Mouse (Mus musculus) embryonic stem cell, embryonic (primary cell): ENCODE results near the gene Ust.
"Not testable (repeated sequence)": the region's sequence is repeated elsewhere in the genome, so short reads cannot be mapped to it uniquely, and the experiment has no call there.

Experiments
- CTCF ChIA-PET, 4 experiments: fragments of 300-600 bp in 2 of 4; fragments of 350-600 bp in 2 of 4; sonication (Branson Sonifier 250); formaldehyde crosslinking; loops; one replicate each; lab custom pipeline; 2022; ENCODE audit warnings: inconsistent platforms in 2 of 4; lab: Charles Lee
- POLR2A ChIA-PET, 4 experiments: fragments of 300-600 bp in 2 of 4; fragments of 350-600 bp in 2 of 4; sonication (Branson Sonifier 250); formaldehyde crosslinking; loops; one replicate each; lab custom pipeline; 2022; ENCODE audit warnings: antibody characterized with exemption in 4 of 4, inconsistent platforms in 1 of 4; lab: Charles Lee

Ust gene

GRCm38 (mm10) chr10:8518141-8519013, at the start of gene Ust:
Gene Ust, minus strand, starts transcription at chr10:8518825.
- ChIA-PET CTCF (interaction anchor here in 2 of 4 experiments (0.8 to 1.7 kb wide), 3 partner anchors 10 to 108 kb away, joined by 3 to 7 read pairs (median 4); no protein-coding TSS in a partner anchor), POLR2A (interaction anchor here in 3 of 4 experiments (0.6 to 1.8 kb wide), 11 partner anchors 10 to 368 kb away, joined by 3 to 6 read pairs (median 3); partner anchors contain the start of gene Sash1 (in 1 of the 3))

- ChIA-PET CTCF (no interaction called here), POLR2A (interaction anchor here in 2 of 4 experiments (0.5 to 1.4 kb wide), 5 partner anchors 9 to 202 kb away, joined by 3 to 5 read pairs (median 3); no protein-coding TSS in a partner anchor)
These were observed 42.7 kb upstream of the Ust start for GRCm38 (mm10) chr10:8561366-8561765.

- POLR2A ChIA-PET, result interaction anchor here in 2 of 4 experiments (0.7 to 1.0 kb wide), 3 partner anchors 21 to 820 kb away, joined by 3 read pairs; partner anchors contain the start of gene Ust (in 1 of the 2)
These were observed 40.9 kb upstream of the Ust start for GRCm38 (mm10) chr10:8559566-8559965.

GRCm38 (mm10) chr10:8552239-8552638, 33.6 kb upstream of the Ust start:
- ChIA-PET CTCF (interaction anchor here in 2 of 4 experiments (0.6 kb wide), 2 partner anchors 930 to 1860 kb away, joined by 3 to 5 read pairs; no protein-coding TSS in a partner anchor), POLR2A (interaction anchor here in 2 of 4 experiments (0.9 to 1.8 kb wide), 6 partner anchors 9 to 100 kb away, joined by 3 to 7 read pairs (median 4); partner anchors contain the start of gene Ust (in 1 of the 2))

More at GRCm38 (mm10) chr10:8559566-8559965, 40.9 kb upstream of the Ust start:
- CTCF ChIA-PET, result not testable (repeated sequence)

- CTCF ChIA-PET, result interaction anchor here in 1 of 4 experiments (0.6 kb wide), 1 partner anchor 930 kb away, joined by 3 read pairs; no protein-coding TSS in a partner anchor
- POLR2A ChIA-PET, result interaction anchor here in 2 of 4 experiments (0.9 to 1.8 kb wide), 6 partner anchors 9 to 101 kb away, joined by 3 to 7 read pairs (median 4); partner anchors contain the start of gene Ust (in 1 of the 2)
These were observed 33.0 kb upstream of the Ust start for GRCm38 (mm10) chr10:8551601-8552000.

- POLR2A ChIA-PET, result interaction anchor here in 1 of 4 experiments (1.1 kb wide), 1 partner anchor 11 kb away, joined by 3 read pairs; no protein-coding TSS in a partner anchor
- CTCF ChIA-PET, result no interaction called here
These were observed 22.9 kb upstream of the Ust start for GRCm38 (mm10) chr10:8541514-8541913.

GRCm38 (mm10) chr10:8535445-8535844, 16.8 kb upstream of the Ust start:
- ChIA-PET CTCF (no interaction called here), POLR2A (interaction anchor here in 1 of 4 experiments (0.6 kb wide), 1 partner anchor 320 kb away, joined by 4 read pairs; no protein-coding TSS in a partner anchor)

- ChIA-PET CTCF (interaction anchor here in 1 of 4 experiments (0.5 kb wide), 1 partner anchor 44 kb away, joined by 5 read pairs; no protein-coding TSS in a partner anchor), POLR2A (no interaction called here)
These were observed 13.0 kb upstream of the Ust start for GRCm38 (mm10) chr10:8531651-8532050.

GRCm38 (mm10) chr10:8530505-8531051, 12.0 kb upstream of the Ust start:
- ChIA-PET CTCF (interaction anchor here in 1 of 4 experiments (0.6 kb wide), 1 partner anchor 212 kb away, joined by 3 read pairs; no protein-coding TSS in a partner anchor), POLR2A (interaction anchor here in 1 of 4 experiments (1.0 kb wide), 1 partner anchor 327 kb away, joined by 3 read pairs; no protein-coding TSS in a partner anchor)

GRCm38 (mm10) chr10:8529173-8529572, 10.5 kb upstream of the Ust start:
- ChIA-PET CTCF (interaction anchor here in 3 of 4 experiments (0.6 to 3.2 kb wide), 9 partner anchors 9 to 187 kb away, joined by 3 to 12 read pairs (median 5); partner anchors contain the start of gene Ust (in 2 of the 3)), POLR2A (no interaction called here)

GRCm38 (mm10) chr10:8525354-8525753, 6.7 kb upstream of the Ust start:
- ChIA-PET POLR2A (no interaction called here), CTCF (no interaction called here)

- CTCF ChIA-PET, result no interaction called here
- POLR2A ChIA-PET, result no interaction called here
These were observed 2.9 kb upstream of the Ust start for GRCm38 (mm10) chr10:8521536-8521935.

- ChIA-PET POLR2A (no interaction called here), CTCF (interaction anchor here in 1 of 4 experiments (1.2 kb wide), 1 partner anchor 8 kb away, joined by 5 read pairs; no protein-coding TSS in a partner anchor)
These were observed 2.3 kb upstream of the Ust start for GRCm38 (mm10) chr10:8520766-8521395.

- ChIA-PET POLR2A (interaction anchor here in 2 of 4 experiments (0.9 to 1.8 kb wide), 8 partner anchors 12 to 367 kb away, joined by 3 to 6 read pairs (median 3); partner anchors contain the start of gene Sash1 (in 1 of the 2)), CTCF (interaction anchor here in 2 of 4 experiments (0.8 to 1.7 kb wide), 3 partner anchors 9 to 109 kb away, joined by 3 to 7 read pairs (median 4); no protein-coding TSS in a partner anchor)
These were observed 428 bp upstream of the Ust start for GRCm38 (mm10) chr10:8519014-8519491.

GRCm38 (mm10) chr10:8517591-8518140, 959 bp downstream of the Ust start:
- ChIA-PET CTCF (interaction anchor here in 2 of 4 experiments (1.2 to 1.7 kb wide), 2 partner anchors 11 kb away, joined by 3 to 7 read pairs; no protein-coding TSS in a partner anchor), POLR2A (interaction anchor here in 2 of 4 experiments (1.0 to 1.8 kb wide), 6 partner anchors 9 to 220 kb away, joined by 3 to 6 read pairs (median 4); no protein-coding TSS in a partner anchor)

GRCm38 (mm10) chr10:8516916-8517524, 1.6 kb downstream of the Ust start:
- ChIA-PET POLR2A (no interaction called here), CTCF (no interaction called here)

GRCm38 (mm10) chr10:8513690-8514089, 4.9 kb downstream of the Ust start:
- CTCF ChIA-PET, result interaction anchor here in 1 of 4 experiments (0.6 kb wide), 1 partner anchor 57 kb away, joined by 3 read pairs; no protein-coding TSS in a partner anchor

More at GRCm38 (mm10) chr10:8513690-8514089, 4.9 kb downstream of the Ust start:
- POLR2A ChIA-PET, result no interaction called here
